Mouse (Mus musculus) bone marrow, adult 2 months (tissue): ENCODE data around the gene Slc25a26.

ENCODE experiments used
- CTCF ChIP-seq: fragments of 200-500 bp; IDR thresholded peaks from 2 replicates; pipeline ENCODE4 v1.5.1; 2011; ENCODE audit warnings: low read length, control low read depth; ENCODE audit not compliant: control insufficient read depth, insufficient read depth
- POLR2A ChIP-seq: fragments of 200-500 bp; IDR thresholded peaks from 2 replicates; pipeline ENCODE4 v1.6.1; 2011; ENCODE audit warnings: low read depth, mild to moderate bottlenecking, control low read depth, low read length, borderline replicate concordance; ENCODE audit not compliant: control insufficient read depth

- TF ChIP-seq CTCF, result no peak
- no peak for TF ChIP-seq POLR2A
Measured at GRCm38 (mm10) chr6:94507921-94508320, 7.8 kb downstream of the Slc25a26 start.
